Mouse (Mus musculus) hindbrain, embryonic 11.5 days (tissue): ENCODE measurements at regions not wholly inside any gene's neighbourhood (a gene's known extent, or its start where the extent isn't known, plus 50 kb on each side); places are given as distances from the start of the nearest gene placed in this dataset.
"Not testable (repeated sequence)": the region's sequence is repeated elsewhere in the genome, so short reads cannot be mapped to it uniquely, and the experiment has no call there.

Experiments used
- ATAC-seq: fragments of 200-750 bp; cut with Nextera tagmentation; 2 replicates; pipeline ENCODE4 v1.8.0; 2017; ENCODE audit warnings: mild to moderate bottlenecking, moderate TSS enrichment, moderate library complexity; ENCODE audit not compliant: low FRiP score
- DNase-seq: peaks from one replicate; pipeline ENCODE4 v3.0.0-alpha.2; 2015; ENCODE audit warnings: low spot score
- H3K27ac ChIP-seq: fragments of 300-500 bp; sonication (generic); 2 replicates; pipeline ENCODE4 v1.5.1; 2014; ENCODE audit warnings: mild to moderate bottlenecking, low read depth, low read length
- H3K27me3 ChIP-seq: fragments of 300-500 bp; sonication (generic); 2 replicates; pipeline ENCODE4 v1.6.1; 2014; ENCODE audit warnings: mild to moderate bottlenecking, low read length, moderate library complexity, mixed read lengths; ENCODE audit not compliant: control insufficient read depth, insufficient read depth
- H3K36me3 ChIP-seq: fragments of 300-500 bp; sonication (generic); 2 replicates; pipeline ENCODE4 v1.6.1; 2014; ENCODE audit warnings: mild to moderate bottlenecking, low read length, moderate library complexity, mixed read lengths; ENCODE audit not compliant: control insufficient read depth, insufficient read depth
- H3K4me1 ChIP-seq: fragments of 300-500 bp; sonication (generic); replicated peaks from 2 replicates; pipeline ENCODE4 v1.6.1; 2014; ENCODE audit warnings: low read length, mixed read lengths; ENCODE audit not compliant: control insufficient read depth, insufficient read depth
- H3K4me2 ChIP-seq: fragments of 300-500 bp; sonication (generic); replicated peaks from 2 replicates; pipeline ENCODE4 v1.6.1; 2014; ENCODE audit warnings: mild to moderate bottlenecking, low read depth, low read length
- H3K4me3 ChIP-seq: fragments of 300-500 bp; sonication (generic); 2 replicates; pipeline ENCODE4 v1.5.1; 2014; ENCODE audit warnings: low read depth, low read length
- H3K9ac ChIP-seq: fragments of 300-500 bp; sonication (generic); 2 replicates; pipeline ENCODE4 v1.6.1; 2014; ENCODE audit warnings: low read depth, low read length
- H3K9me3 ChIP-seq: fragments of 300-500 bp; sonication (generic); 2 replicates; pipeline ENCODE4 v1.6.1; 2016; ENCODE audit warnings: low read length; ENCODE audit not compliant: control insufficient read depth
- WGBS: fragments of 180-500 bp; shearing (Covaris S2); extraction: QIAGEN DNeasy Blood & Tissue Kit; methylation state at CpG from one replicate; pipeline ENCODE4 v1.1.7; 2014; 5-methylcytosine and 5-hydroxymethylcytosine counted together

- no peaks in the 10 kb centered on the region for H3K27me3 ChIP-seq
- no peak for ATAC-seq
- H3K4me2 ChIP-seq, result no peak overlapping the region
- H3K4me3 ChIP-seq, result no peak overlapping the region
- no peak for DNase-seq
- no peak overlapping the region for H3K27ac ChIP-seq
- H3K36me3 ChIP-seq, result no peaks in the 10 kb centered on the region
- no peaks in the 10 kb centered on the region for H3K4me1 ChIP-seq
- H3K9me3 ChIP-seq, result no peaks in the 10 kb centered on the region
- no peak overlapping the region for H3K9ac ChIP-seq
These were observed 1471.0 kb downstream of the Kcnt2 start for GRCm38 (mm10) chr1:141716953-141717352.

DNA sequence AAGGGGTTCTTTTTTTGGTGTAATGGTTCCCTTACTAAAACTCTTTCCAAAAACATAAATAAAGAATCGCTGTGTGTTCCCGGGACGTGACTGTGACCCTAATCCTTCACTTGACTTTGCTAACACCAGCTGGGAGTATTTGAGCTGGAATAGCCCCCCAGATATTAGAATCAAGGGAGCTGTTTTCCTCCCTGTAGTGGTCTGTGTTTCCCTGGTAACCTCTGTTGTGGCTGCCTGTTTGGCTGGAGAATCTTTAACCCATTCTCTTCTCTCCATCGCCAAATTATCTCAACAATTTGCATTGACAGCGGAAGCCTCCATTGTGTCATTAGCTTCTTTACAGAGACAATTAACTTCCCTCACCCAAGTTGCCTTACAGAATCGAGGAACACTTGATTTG lies 1471.6 kb downstream of the Kcnt2 start:
- 29% methylated on average over 6 of the region's 6 CpGs for WGBS
- H3K27ac ChIP-seq, result no peak overlapping the region
- no peaks in the 10 kb centered on the region for H3K9me3 ChIP-seq
- no peaks in the 10 kb centered on the region for H3K27me3 ChIP-seq
- no peaks in the 10 kb centered on the region for H3K4me1 ChIP-seq
- no peak overlapping the region for H3K4me2 ChIP-seq
- no peak overlapping the region for H3K4me3 ChIP-seq
- no peak overlapping the region for H3K9ac ChIP-seq
- ATAC-seq (peak; percentile 53; the same call in 1 of the 2 replicates), DNase-seq (peak; percentile 11)
- no peaks in the 10 kb centered on the region for H3K36me3 ChIP-seq

DNA sequence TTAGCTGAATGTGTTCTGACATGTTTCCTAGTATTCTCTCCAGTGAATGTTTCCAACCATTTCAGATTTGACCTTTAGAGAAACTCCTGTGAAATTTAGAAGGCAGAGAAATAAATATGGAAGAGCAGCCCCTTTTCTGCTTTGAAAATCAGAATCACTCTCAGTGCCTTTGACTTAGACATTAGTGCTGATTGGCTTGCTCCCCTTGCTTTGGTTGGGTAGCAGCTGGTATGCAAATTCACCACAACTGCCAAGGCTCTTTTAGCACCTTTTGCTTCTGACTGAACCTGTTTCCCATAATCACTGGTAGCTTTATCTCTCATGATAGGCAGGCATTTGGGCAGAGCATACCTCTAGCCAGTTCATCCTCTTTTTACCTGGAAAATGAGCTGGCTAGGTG lies 1495.3 kb downstream of the Kcnt2 start:
- no peaks in the 10 kb centered on the region for H3K27me3 ChIP-seq
- H3K4me3 ChIP-seq, result no peak overlapping the region
- H3K9ac ChIP-seq, result no peak overlapping the region
- no peak overlapping the region for H3K4me2 ChIP-seq
- no peak for DNase-seq
- no peaks in the 10 kb centered on the region for H3K4me1 ChIP-seq
- no peak overlapping the region for H3K27ac ChIP-seq
- no peaks in the 10 kb centered on the region for H3K36me3 ChIP-seq
- H3K9me3 ChIP-seq, result no peaks in the 10 kb centered on the region
- ATAC-seq, result no peak

DNA sequence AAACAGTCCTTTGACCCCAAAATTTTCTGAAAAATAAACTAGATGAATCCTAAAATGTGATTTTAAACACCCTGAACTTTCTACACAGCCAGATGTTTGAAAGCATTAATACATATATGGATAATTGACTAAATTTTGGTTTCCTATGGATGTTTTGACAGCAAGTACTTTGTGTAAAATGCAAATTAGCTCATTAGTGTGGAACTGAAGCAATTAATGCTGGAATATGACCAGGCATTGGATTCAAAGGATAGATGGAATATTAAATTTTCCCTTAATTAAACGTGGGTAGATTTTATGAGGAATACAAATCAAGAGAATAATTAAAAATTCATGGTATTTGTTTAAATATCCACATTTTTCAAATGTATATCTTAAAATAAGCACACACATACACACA lies 1530.1 kb downstream of the Kcnt2 start:
- 79% methylated on average over 1 of the region's 1 CpGs for WGBS
- no peak for ATAC-seq
- H3K9me3 ChIP-seq, result no peaks in the 10 kb centered on the region
- H3K27me3 ChIP-seq, result no peaks in the 10 kb centered on the region
- no peak overlapping the region for H3K4me2 ChIP-seq
- H3K27ac ChIP-seq, result no peak overlapping the region
- H3K4me3 ChIP-seq, result no peak overlapping the region
- no peak overlapping the region for H3K9ac ChIP-seq
- DNase-seq, result no peak
- H3K4me1 ChIP-seq, result no peaks in the 10 kb centered on the region
- H3K36me3 ChIP-seq, result no peaks in the 10 kb centered on the region

- WGBS, result 94% methylated on average over 1 of the region's 1 CpGs
- H3K9ac ChIP-seq, result no peak overlapping the region
These were observed 1537.4 kb downstream of the Kcnt2 start for GRCm38 (mm10) chr1:141783367-141783766.

DNA sequence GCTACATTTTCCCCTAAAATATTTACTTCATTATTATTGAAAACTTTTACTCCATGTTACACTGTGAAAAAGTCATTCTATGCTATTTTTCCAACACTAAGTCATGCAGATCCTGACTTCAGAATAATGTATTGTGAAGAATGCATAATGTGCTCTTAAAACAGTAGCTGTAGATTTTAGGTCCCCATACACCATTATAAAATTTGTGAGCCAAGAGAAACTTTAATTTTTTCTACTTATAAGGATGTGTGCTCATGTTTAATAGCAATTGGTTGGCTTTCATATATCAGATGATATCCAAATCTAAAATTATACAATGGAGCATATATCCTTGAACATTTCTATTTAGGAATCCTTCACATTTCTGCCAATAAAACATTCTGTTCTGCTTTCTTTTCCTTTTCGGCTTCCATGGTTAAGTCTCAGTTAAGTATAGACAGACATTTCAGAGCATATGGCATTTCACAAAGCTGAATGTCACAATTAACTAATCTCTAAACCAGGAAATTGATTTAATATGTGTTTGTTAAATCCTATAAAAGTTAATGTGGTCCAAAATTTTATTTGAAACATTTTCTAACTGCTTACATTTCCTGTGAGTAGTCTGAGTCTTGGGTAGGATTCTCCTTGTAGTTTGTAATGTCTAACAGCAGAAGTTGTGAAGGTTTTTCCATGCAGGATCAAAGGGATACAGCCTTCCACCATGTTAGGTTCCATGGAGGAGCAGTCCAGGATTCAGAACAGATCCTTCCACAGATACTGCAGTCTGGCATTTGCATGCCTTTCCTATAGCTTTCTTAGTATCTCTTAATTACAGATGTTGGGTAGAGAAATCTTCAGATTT lies 1567.6 kb downstream of the Kcnt2 start:
- ATAC-seq, result no peak

More at GRCm38 (mm10) chr1:141783367-141783766, 1537.4 kb downstream of the Kcnt2 start:
- Histone ChIP-seq H3K27ac (no peak overlapping the region), H3K27me3 (no peaks in the 10 kb centered on the region), H3K4me1 (no peaks in the 10 kb centered on the region), H3K4me3 (no peak overlapping the region), H3K4me2 (no peak overlapping the region), H3K9me3 (no peaks in the 10 kb centered on the region), H3K36me3 (no peaks in the 10 kb centered on the region)
- ATAC-seq (no peak), DNase-seq (no peak)

DNA sequence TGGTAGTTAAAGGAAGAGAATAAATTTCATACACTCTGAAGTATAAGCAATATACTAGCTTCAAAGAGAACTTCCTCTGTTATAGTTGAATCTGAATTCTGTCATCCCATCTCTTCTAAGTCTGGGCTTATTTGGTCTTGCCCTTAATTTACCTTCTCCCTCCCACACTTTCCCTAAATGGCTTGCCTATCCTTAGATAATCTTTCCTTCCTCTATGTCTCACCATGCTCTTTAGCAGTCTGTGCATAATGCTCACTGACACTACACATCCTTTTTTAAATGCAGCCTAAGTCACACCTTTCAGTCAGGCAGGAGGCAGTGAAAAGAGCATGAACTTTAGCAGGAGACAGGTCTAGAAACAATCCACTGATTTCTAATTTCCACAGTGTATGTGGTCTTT lies 1585.5 kb downstream of the Kcnt2 start:
- no peaks in the 10 kb centered on the region for H3K27me3 ChIP-seq
- H3K9me3 ChIP-seq, result no peaks in the 10 kb centered on the region
- no peaks in the 10 kb centered on the region for H3K36me3 ChIP-seq
- no peak overlapping the region for H3K27ac ChIP-seq
- DNase-seq, result no peak
- H3K4me1 ChIP-seq, result no peaks in the 10 kb centered on the region
- H3K4me3 ChIP-seq, result no peak overlapping the region
- no peak overlapping the region for H3K4me2 ChIP-seq
- no peak overlapping the region for H3K9ac ChIP-seq
- ATAC-seq, result no peak

More for the DNA sequence above, 1567.6 kb downstream of the Kcnt2 start:
- WGBS, result 93% methylated on average over 1 of the region's 1 CpGs
- Histone ChIP-seq H3K9ac (no peak overlapping the region), H3K27me3 (no peaks in the 10 kb centered on the region), H3K27ac (no peak overlapping the region), H3K9me3 (no peaks in the 10 kb centered on the region), H3K4me2 (no peak overlapping the region), H3K36me3 (no peaks in the 10 kb centered on the region), H3K4me1 (no peaks in the 10 kb centered on the region), H3K4me3 (no peak overlapping the region)
- DNase-seq, result no peak

DNA sequence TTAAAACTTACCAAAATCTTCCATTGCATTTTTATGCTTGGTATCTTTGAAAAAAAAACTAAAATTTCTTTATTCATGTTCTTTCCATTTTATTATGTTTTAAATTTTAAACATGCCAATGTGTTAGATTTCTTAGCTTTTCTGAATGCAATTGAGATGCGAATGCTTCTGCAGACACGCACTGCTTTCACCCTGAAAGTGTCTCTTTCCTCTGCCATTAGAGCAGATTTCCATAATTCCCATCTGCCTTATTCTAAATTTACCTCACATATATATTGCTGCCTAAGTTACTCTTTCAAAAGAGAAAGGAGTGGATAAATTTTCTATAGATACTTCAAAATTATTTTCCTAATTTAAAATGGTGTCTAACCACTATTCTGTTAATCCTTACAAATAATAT lies 1596.6 kb downstream of the Kcnt2 start:
- Histone ChIP-seq H3K4me2 (no peak overlapping the region), H3K27me3 (no peaks in the 10 kb centered on the region), H3K36me3 (no peaks in the 10 kb centered on the region), H3K9ac (no peak overlapping the region), H3K27ac (no peak overlapping the region), H3K4me3 (no peak overlapping the region), H3K9me3 (no peaks in the 10 kb centered on the region), H3K4me1 (no peaks in the 10 kb centered on the region)
- DNase-seq, result no peak
- WGBS, result 91% methylated on average over 2 of the region's 2 CpGs
- ATAC-seq, result no peak

- not testable (repeated sequence) for ATAC-seq, H3K4me3 ChIP-seq, H3K36me3 ChIP-seq, H3K9me3 ChIP-seq, H3K4me1 ChIP-seq, H3K27ac ChIP-seq, DNase-seq, H3K4me2 ChIP-seq, H3K27me3 ChIP-seq, H3K9ac ChIP-seq
- 77% methylated on average over 1 of the region's 1 CpGs for WGBS
These were observed 1607.9 kb downstream of the Kcnt2 start for GRCm38 (mm10) chr1:141853841-141854240.
